Mouse (Mus musculus): ENCODE results near the gene Zmiz1.

The Zmiz1 gene

GRCm38 (mm10) chr14:25624659-25625058, 165.7 kb downstream of the Zmiz1 start:
- no peak for DNase-seq

- DNase-seq: no peak
These were observed 168.7 kb downstream of the Zmiz1 start for GRCm38 (mm10) chr14:25627599-25628255.

- DNase-seq: no peak
These were observed 169.6 kb downstream of the Zmiz1 start for GRCm38 (mm10) chr14:25628448-25629099.

- DNase-seq: no peak
These were observed 171.1 kb downstream of the Zmiz1 start for GRCm38 (mm10) chr14:25629866-25630606.

- DNase-seq: no peak
These were observed 171.8 kb downstream of the Zmiz1 start for GRCm38 (mm10) chr14:25630647-25631409.

DNA sequence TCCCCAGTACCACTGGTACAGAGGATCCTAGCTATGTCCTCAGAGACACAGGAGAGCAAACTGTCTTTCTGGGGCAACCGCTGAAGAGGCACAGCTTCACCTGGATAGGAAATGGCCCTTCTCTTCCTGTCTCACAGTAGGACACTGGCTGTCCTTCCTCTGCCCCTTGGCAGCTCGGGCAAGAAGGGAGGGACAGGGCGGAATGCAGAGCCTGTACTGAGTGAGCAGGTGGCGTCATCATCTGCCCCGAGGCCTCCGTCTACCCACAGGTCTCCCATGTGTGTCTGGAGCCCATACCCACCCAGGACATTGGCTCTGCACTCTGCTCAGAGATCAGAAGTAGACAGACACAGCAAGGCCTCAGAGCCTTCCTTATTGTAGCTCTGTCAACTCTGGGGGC, 172.5 kb downstream of the Zmiz1 start:
- no peak for DNase-seq

GRCm38 (mm10) chr14:25633539-25634300, 174.7 kb downstream of the Zmiz1 start:
- no peak for DNase-seq

GRCm38 (mm10) chr14:25634328-25634727, 175.3 kb downstream of the Zmiz1 start:
- no peak for DNase-seq

DNA sequence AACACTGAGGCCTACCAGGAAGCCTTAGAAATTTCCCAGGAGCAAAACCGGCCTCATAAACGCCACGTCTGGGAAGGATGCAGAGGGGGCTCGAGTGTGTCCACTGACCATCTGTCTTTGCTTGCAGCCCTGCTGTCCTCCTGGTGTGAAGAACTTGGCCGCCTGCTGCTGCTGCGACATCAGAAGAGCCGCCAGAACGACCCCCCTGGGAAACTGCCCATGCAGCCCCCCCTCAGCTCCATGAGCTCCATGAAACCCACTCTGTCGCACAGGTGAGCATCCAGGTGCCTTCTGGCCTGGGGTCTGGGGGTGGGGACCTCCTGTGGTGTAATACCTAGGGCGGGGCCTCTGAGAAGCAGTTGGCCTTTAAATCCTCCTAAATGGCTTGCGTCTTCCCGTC, 176.8 kb downstream of the Zmiz1 start:
- DNase-seq: no peak

DNA sequence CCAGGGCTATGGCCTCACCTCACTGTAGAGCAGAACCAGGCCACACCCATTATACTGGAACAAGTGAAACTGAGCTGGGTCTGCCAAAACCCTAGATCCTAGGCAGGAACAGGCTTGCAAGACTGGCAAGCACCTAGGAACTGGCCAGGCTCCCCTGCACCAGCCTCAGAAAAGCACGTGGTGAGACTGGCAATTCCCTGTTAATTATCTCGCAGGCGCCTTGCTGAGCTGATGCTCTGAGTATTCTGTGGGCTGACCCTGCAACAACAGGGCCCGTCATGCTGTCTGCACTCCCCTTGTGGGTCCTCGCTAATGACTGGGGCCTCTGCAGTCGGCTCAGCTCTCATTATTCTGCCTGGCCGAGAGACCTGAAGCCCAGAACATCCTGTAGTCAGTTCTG, 177.3 kb downstream of the Zmiz1 start:
- no peak for DNase-seq

DNA sequence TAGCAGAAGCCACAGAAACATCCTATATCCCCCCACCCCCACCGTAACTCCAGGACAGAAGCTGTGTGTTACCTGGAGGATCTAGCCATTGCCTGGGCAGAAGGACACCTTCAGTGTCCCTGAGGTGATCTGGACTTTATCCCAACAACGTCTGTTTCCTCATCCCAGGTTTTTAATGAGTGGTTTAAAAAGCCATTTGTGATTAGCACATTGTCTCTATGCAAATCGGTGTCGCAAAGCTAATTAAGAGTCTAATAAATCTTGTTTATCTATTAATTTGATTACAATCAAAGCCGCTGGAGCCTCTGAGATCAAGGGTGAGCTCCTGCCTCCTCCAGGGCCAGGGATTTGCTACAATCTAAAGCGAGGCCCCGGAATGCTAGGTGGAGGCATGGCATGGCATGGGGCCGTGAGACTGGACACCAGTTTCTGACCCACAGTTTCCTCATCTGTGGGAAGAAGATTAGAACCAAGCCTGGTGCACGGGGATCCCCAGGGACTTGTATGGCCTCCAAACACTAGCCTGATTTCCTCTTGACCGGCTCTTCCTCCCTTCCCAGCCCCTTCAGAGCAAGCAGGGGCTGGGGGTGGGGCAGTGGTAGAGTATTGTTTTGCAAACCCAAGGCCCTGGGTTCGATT, 180.3 kb downstream of the Zmiz1 start:
- no peak for DNase-seq

DNA sequence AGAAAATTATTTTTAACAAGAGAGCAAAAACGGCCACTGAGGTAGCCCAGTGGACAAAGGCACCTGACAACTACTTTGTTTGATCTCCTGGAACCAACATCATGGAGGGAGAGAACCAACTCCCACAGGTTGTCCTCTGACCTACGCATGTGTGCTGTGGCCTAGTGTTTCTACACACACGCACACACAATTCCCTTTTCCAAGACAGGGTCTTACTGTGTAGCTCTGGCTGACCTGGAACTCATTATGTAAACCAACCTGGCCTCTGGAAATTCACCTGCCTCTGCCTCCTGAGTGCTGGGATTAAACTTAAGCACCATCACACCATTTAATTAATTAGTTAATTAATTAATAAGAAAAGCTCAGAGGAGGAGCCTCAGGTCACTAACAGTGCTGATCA, 181.0 kb downstream of the Zmiz1 start:
- no peak for DNase-seq

- no peak for DNase-seq
These were observed 181.6 kb downstream of the Zmiz1 start for GRCm38 (mm10) chr14:25640421-25641056.

GRCm38 (mm10) chr14:25641067-25641466, 182.1 kb downstream of the Zmiz1 start:
- no peak for DNase-seq

DNA sequence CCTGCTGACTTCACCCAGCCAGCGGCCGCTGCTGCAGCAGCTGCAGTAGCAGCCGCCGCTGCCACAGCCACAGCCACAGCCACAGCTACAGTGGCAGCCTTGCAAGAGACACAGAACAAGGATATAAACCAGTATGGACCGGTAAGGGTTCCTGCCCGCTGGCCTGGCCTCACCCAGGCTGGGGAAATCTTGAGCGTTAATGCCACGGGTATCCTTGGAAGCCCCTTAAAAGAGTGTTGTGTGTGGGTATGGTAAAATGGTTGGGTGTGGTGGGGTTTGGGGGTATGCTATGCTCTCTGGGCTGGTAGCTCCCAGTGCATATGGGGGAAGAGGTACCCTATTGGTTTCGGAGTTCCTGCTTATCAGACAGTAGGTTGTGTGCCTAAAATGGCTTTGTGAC, 186.7 kb downstream of the Zmiz1 start:
- no peak for DNase-seq

- peak; percentile 79 for DNase-seq
These were observed 187.2 kb downstream of the Zmiz1 start for GRCm38 (mm10) chr14:25646161-25646621.

DNA sequence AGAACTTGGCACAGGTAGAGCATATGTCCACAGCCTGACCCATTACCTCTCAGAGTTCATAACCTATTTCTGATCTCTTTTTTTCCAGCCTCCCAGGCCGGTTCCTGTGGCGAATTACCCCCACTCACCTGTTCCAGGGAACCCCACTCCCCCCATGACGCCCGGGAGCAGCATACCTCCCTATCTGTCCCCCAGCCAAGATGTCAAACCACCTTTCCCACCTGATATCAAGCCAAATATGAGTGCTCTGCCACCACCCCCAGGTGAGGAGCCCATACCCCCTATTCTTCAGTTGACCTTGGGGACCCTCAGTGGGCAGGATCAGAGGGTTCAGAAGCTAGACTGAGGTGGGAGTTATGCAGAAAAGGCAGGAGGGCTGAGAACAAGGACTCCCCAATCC, 192.1 kb downstream of the Zmiz1 start:
- no peak for DNase-seq

GRCm38 (mm10) chr14:25651905-25652304, 192.9 kb downstream of the Zmiz1 start:
- DNase-seq: no peak

GRCm38 (mm10) chr14:25654401-25655197, 195.6 kb downstream of the Zmiz1 start:
- DNase-seq: no peak

GRCm38 (mm10) chr14:25660661-25661060, 201.7 kb downstream of the Zmiz1 start:
- peak; percentile 14 for DNase-seq
